Mouse (Mus musculus): Measurements from ENCODE around the gene Ints4.
"Not testable (repeated sequence)": the region's sequence is repeated elsewhere in the genome, so short reads cannot be mapped to it uniquely, and the experiment has no call there.

Ints4 gene

GRCm38 (mm10) chr7:97480821-97481339 is at the start of gene Ints4:
TSS of gene Ints4 (plus strand) at chr7:97480956.
- peak; percentile 90 for DNase-seq (ENCODE audit: low read depth)

- DNase-seq (ENCODE audit: low read depth): not testable (repeated sequence)
These were observed 47.2 kb upstream of the Ints4 start for GRCm38 (mm10) chr7:97433517-97433916.

GRCm38 (mm10) chr7:97434517-97434916 is 46.2 kb upstream of the Ints4 start:
- DNase-seq (ENCODE audit: low read depth): no peak

- DNase-seq (ENCODE audit: low read depth): no peak
These were observed 41.8 kb upstream of the Ints4 start for GRCm38 (mm10) chr7:97438986-97439385.

GRCm38 (mm10) chr7:97446171-97446925 is 34.4 kb upstream of the Ints4 start:
- DNase-seq (ENCODE audit: low read depth): no peak

GRCm38 (mm10) chr7:97447050-97447531 is 33.7 kb upstream of the Ints4 start:
- DNase-seq (ENCODE audit: low read depth): no peak

- not testable (repeated sequence) for DNase-seq (ENCODE audit: low read depth)
These were observed 29.7 kb upstream of the Ints4 start, which contains the start of gene Kctd14 for GRCm38 (mm10) chr7:97451023-97451422. TSS of gene Kctd14 (plus strand) at chr7:97451323.

- no peak for DNase-seq (ENCODE audit: low read depth)
These were observed 28.6 kb upstream of the Ints4 start for GRCm38 (mm10) chr7:97452196-97452595.

- peak; percentile 41 for DNase-seq (ENCODE audit: low read depth)
These were observed 27.4 kb upstream of the Ints4 start for GRCm38 (mm10) chr7:97453141-97453921.

GRCm38 (mm10) chr7:97454795-97455194 is 26.0 kb upstream of the Ints4 start:
- DNase-seq (ENCODE audit: low read depth): no peak

- DNase-seq (ENCODE audit: low read depth): no peak
These were observed 25.2 kb upstream of the Ints4 start for GRCm38 (mm10) chr7:97455577-97455976.

GRCm38 (mm10) chr7:97473001-97473400 is 7.8 kb upstream of the Ints4 start:
- DNase-seq (ENCODE audit: low read depth): no peak

- DNase-seq (ENCODE audit: low read depth): no peak
These were observed 1.4 kb upstream of the Ints4 start for GRCm38 (mm10) chr7:97479349-97479748.

GRCm38 (mm10) chr7:97480290-97480689 is 466 bp upstream of the Ints4 start:
- DNase-seq (ENCODE audit: low read depth): no peak

GRCm38 (mm10) chr7:97483378-97483777 is 2.6 kb downstream of the Ints4 start:
- no peak for DNase-seq (ENCODE audit: low read depth)

GRCm38 (mm10) chr7:97491157-97491556 is 10.4 kb downstream of the Ints4 start:
- DNase-seq (ENCODE audit: low read depth): no peak

GRCm38 (mm10) chr7:97492420-97492819 is 11.7 kb downstream of the Ints4 start:
- DNase-seq (ENCODE audit: low read depth): no peak

GRCm38 (mm10) chr7:97495052-97495451 is 14.3 kb downstream of the Ints4 start:
- no peak for DNase-seq (ENCODE audit: low read depth)

GRCm38 (mm10) chr7:97500555-97501209 is 19.9 kb downstream of the Ints4 start:
- no peak for DNase-seq (ENCODE audit: low read depth)

GRCm38 (mm10) chr7:97514786-97515185 is 34.0 kb downstream of the Ints4 start:
- DNase-seq (ENCODE audit: low read depth): no peak

- DNase-seq (ENCODE audit: low read depth): no peak
These were observed 39.2 kb downstream of the Ints4 start for GRCm38 (mm10) chr7:97519935-97520334.

GRCm38 (mm10) chr7:97535531-97535930 is 54.8 kb downstream of the Ints4 start:
- DNase-seq (ENCODE audit: low read depth): no peak
